In the genomic region with DNA sequence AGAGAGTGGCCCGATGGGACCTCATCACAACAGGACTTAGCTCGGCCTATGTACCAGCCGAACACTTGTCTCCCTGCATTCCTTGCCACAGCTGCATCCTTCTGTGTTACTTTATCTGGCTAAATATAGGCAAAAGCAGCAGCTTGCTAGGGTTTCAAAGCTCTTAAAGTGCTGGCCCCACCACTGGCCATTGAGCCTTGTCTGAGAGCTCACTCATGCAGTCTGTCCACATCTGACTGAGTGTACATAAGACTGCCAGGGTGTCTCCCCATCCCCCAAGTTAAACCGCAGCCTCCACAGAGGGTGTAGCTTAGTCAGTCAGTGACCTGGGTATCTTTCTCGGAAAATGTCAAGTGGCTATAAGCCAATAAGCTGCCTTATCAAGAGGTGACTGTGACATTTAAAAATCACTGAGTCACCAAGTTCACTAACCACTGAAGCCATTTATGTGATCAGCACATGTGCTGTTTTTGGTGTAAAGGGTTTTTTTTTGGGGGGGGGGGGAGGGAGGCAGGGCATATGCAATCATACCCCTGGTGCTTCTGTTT, we compare ENCODE assay signal across 8 mouse cellular contexts. TPM values are rescaled to one million over a fixed set of nuclear protein-coding genes. Genes with fewer than 3 reads are reported as not detected.
DNase-seq lines count a peak whose midpoint lies in the region; ATAC-seq lines count a peak whose summit lies in the region.

No protein-coding gene starts in this region.

- no peak overlapping the region for H3K4me2 ChIP-seq in limb, embryonic 12.5 days
- H3K4me2 ChIP-seq in stomach, embryonic 14.5 days (replicated peaks; ENCODE audit: low read depth, low read length): no peak overlapping the region
- H3K4me2 ChIP-seq in forebrain, embryonic 16.5 days (ENCODE audit: low read length): no peak overlapping the region
- no peak overlapping the region for H3K4me2 ChIP-seq in midbrain, embryonic 15.5 days

- no peaks in the 10 kb centered on the region for H3K9me3 ChIP-seq in limb, embryonic 12.5 days
- no peaks in the 10 kb centered on the region for H3K9me3 ChIP-seq in stomach, embryonic 14.5 days (ENCODE audit: control insufficient read depth, low read depth, low read length)
- H3K9me3 ChIP-seq in forebrain, embryonic 16.5 days (ENCODE audit: control insufficient read depth, low read length): no peaks in the 10 kb centered on the region
- no peaks in the 10 kb centered on the region for H3K9me3 ChIP-seq in midbrain, embryonic 15.5 days

- no peaks in the 10 kb centered on the region for H3K27me3 ChIP-seq in limb, embryonic 12.5 days
- no peaks in the 10 kb centered on the region for H3K27me3 ChIP-seq in stomach, embryonic 14.5 days (ENCODE audit: control insufficient read depth, insufficient read depth, low read length)
- H3K27me3 ChIP-seq in forebrain, embryonic 16.5 days (replicated peaks; ENCODE audit: control insufficient read depth, insufficient read depth, low read length): no peaks in the 10 kb centered on the region
- no peaks in the 10 kb centered on the region for H3K27me3 ChIP-seq in midbrain, embryonic 15.5 days (replicated peaks)

- WGBS in limb, embryonic 12.5 days: 81% methylated on average over 5 of the region's 5 CpGs
- WGBS in stomach, embryonic 14.5 days: 51% methylated on average over 5 of the region's 5 CpGs
- 78% methylated on average over 5 of the region's 5 CpGs for WGBS in forebrain, embryonic 16.5 days
- WGBS in midbrain, embryonic 15.5 days: 80% methylated on average over 5 of the region's 5 CpGs

- H3K36me3 ChIP-seq in limb, embryonic 12.5 days: no peaks in the 10 kb centered on the region
- H3K36me3 ChIP-seq in stomach, embryonic 14.5 days (ENCODE audit: control insufficient read depth, insufficient read depth, low read length): no peaks in the 10 kb centered on the region
- H3K36me3 ChIP-seq in forebrain, embryonic 16.5 days (ENCODE audit: control insufficient read depth, insufficient read depth): no peaks in the 10 kb centered on the region
- no peaks in the 10 kb centered on the region for H3K36me3 ChIP-seq in midbrain, embryonic 15.5 days (replicated peaks)

- DNase-seq in ovary, adult 18-20 months (ENCODE audit: low spot score): peak; percentile 64
- no peak for DNase-seq in ovary, postnatal 14 days (ENCODE audit: low spot score)
- DNase-seq in adrenal gland, postnatal 14 days: peak; percentile 63
- no peak for DNase-seq in kidney, adult 11 months

- no peak overlapping the region for H3K9ac ChIP-seq in limb, embryonic 12.5 days (replicated peaks)
- no peak overlapping the region for H3K9ac ChIP-seq in stomach, embryonic 14.5 days (replicated peaks; ENCODE audit: low read depth, low read length)
- no peak overlapping the region for H3K9ac ChIP-seq in forebrain, embryonic 16.5 days (replicated peaks; ENCODE audit: low read depth, low read length)
- no peak overlapping the region for H3K9ac ChIP-seq in midbrain, embryonic 15.5 days

- peak; percentile 86; the same call in 1 of the 2 replicates for ATAC-seq in limb, embryonic 12.5 days (ENCODE audit: insufficient number of reproducible peaks, insufficient read depth, low FRiP score, low TSS enrichment, low read depth)
- peak; percentile 76 for ATAC-seq in stomach, embryonic 14.5 days (ENCODE audit: insufficient number of reproducible peaks, insufficient read depth, low FRiP score, low read depth)
- no peak for ATAC-seq in forebrain, embryonic 16.5 days
- ATAC-seq in midbrain, embryonic 15.5 days (replicated peaks): no peak

- no peaks in the 10 kb centered on the region for H3K4me1 ChIP-seq in limb, embryonic 12.5 days (replicated peaks)
- no peaks in the 10 kb centered on the region for H3K4me1 ChIP-seq in stomach, embryonic 14.5 days (ENCODE audit: control insufficient read depth, insufficient read depth, low read length)
- H3K4me1 ChIP-seq in forebrain, embryonic 16.5 days (replicated peaks; ENCODE audit: control insufficient read depth, insufficient read depth, low read length): no peaks in the 10 kb centered on the region
- H3K4me1 ChIP-seq in midbrain, embryonic 15.5 days: no peaks in the 10 kb centered on the region

- no peak overlapping the region for H3K27ac ChIP-seq in limb, embryonic 12.5 days
- no peak overlapping the region for H3K27ac ChIP-seq in stomach, embryonic 14.5 days (ENCODE audit: low read length)
- no peak overlapping the region for H3K27ac ChIP-seq in forebrain, embryonic 16.5 days (ENCODE audit: low read length)
- H3K27ac ChIP-seq in midbrain, embryonic 15.5 days: no peak overlapping the region

- H3K4me3 ChIP-seq in limb, embryonic 12.5 days (replicated peaks): no peak overlapping the region
- H3K4me3 ChIP-seq in stomach, embryonic 14.5 days (ENCODE audit: low read depth, low read length): no peak overlapping the region
- no peak overlapping the region for H3K4me3 ChIP-seq in forebrain, embryonic 16.5 days (replicated peaks; ENCODE audit: low read length)
- no peak overlapping the region for H3K4me3 ChIP-seq in midbrain, embryonic 15.5 days

RNA-seq across cellular contexts. Expression of a gene that starts 59.2 kb away (rescaled TPM):
- total RNA-seq in adrenal gland, postnatal 14 days (2021): 1.2 and 1.4 TPM in 2 replicates
- polyA plus RNA-seq in limb, embryonic 12.5 days (2016; fragmentation: Nextera tagmentation; extraction: Ambion mirVana): 43.4 and 46.7 TPM in 2 replicates
- 0.24 and 1.0 TPM in 2 replicates for polyA plus RNA-seq in stomach, embryonic 14.5 days (2014; fragmentation: Nextera tagmentation; extraction: Ambion mirVana)
- polyA plus RNA-seq in forebrain, embryonic 16.5 days (2015; fragmentation: Nextera tagmentation; extraction: Ambion mirVana): 6.4 and 10.5 TPM in 2 replicates
- polyA plus RNA-seq in midbrain, embryonic 15.5 days (2015; fragmentation: Nextera tagmentation; extraction: Ambion mirVana): 0.65 and 0.72 TPM in 2 replicates

Comparison
In these comparisons a context has a peak if more than half of its experiments do, and no peak if none do; other contexts are left out.
1. DNase-seq: peak in ovary, adult 18-20 months (single experiment) and adrenal gland, postnatal 14 days (single experiment); none in ovary, postnatal 14 days (single experiment) and kidney, adult 11 months (single experiment).
2. ATAC-seq: peak in limb, embryonic 12.5 days (single experiment) and stomach, embryonic 14.5 days (single experiment); none in forebrain, embryonic 16.5 days (single experiment) and midbrain, embryonic 15.5 days (single experiment).